Mouse (Mus musculus) lung, postnatal 10 days (tissue): Measurements from ENCODE around the gene Fam240a.

ENCODE experiments used
- DNase-seq: peaks from one replicate; pipeline ENCODE4 v3.0.0; 2021

Fam240a gene

DNA sequence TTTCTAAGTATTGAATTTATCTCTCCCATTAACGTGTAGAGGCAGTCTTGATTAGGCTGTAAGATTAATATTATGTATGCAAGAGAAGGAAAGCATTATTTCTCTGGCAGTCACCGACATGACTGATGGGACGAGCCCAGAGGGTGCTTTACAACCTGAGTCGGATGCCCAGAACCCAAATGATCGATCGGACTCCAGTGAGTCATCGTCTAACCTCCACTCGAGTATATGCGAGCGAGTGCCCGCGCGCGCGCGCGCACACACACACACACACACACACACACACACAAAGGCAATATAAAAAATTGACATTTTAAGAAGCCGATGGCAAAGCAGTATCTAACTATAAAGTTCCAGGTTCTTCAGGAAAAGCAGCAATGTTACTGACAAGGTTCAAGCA is 28.7 kb upstream of the Fam240a start:
- no peak for DNase-seq

DNA sequence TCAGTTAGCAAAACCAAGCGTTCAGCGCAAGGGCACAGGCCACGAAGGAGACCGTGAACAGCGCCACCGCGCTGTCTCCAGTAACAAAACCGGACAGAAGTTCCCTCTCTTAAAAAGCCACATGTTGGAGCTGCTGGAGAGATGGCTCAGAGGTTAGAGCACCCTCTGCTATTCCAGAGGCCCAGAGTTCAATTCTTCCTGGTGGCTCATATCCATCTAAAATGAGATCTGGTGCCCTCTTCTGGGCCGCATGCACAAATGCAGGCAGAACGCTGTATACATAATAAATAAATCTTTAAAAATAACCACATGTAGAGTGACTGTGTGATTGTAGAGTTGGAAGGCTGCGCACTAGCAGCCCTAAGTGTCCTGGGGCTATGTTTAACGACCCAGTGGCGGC is 27.6 kb upstream of the Fam240a start:
- DNase-seq, result no peak

DNA sequence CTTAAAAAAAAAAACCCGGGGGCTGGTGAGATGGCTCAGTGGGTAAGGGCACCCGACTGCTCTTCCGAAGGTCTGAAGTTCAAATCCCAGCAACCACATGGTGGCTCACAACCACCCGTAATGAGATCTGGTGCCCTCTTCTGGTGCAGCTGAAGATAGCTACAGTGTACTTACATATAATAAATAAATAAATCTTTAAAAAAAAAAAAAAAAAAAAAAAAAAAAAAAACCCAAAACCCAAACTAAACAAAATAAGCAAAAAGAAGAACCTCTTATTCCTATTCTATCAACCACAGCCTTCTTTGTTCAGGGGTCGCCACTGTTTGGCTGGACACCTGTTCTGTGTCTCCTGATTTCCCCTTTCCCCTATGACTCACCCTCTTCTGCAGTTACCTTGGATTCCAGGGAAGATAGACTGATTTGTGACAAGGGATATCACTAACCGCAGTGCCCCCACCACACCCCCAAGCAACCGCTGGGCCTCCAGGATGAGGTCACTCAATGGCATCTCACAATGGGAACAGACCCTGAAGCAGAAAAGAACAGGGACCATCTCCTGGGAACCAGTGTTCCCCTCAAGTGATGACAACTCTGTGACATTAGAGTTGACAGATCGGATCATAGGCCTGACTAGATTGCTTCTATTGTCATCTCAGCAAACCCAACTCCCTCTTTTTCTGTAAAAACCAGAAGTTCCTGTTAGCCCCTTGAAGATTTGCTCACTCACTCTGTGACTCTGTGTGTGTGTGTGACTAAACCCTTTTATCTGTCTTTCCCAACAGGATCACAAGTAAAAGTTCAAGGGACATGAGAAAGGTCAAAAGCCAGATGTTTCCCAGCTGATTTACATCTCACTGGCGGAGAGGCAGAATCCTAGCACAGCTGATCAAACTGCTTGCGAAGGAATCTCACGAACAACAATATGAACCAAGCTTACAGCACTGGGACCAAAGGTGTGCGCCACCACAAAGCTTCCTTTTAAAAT is 21.1 kb upstream of the Fam240a start:
- peak; percentile 44 for DNase-seq

DNA sequence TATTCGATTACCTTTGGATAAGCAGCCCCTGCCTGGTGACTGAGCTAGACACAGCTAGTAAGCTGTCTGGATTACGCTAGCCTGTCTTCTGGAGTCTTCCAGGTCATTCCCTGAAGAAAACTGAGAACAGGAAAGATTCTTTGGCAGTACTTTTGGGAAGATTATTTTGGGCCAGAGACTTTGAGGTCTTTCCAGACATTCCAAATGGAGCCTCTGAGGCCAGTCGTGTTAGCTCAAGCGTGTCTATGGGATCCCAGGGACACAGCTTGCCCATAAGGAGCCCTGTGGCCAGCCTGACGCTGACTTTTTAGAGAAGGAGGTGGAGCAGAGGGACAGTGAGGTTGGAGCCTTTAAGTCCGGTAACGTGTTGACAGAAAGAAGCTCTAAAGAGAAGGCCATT is 19.3 kb upstream of the Fam240a start:
- DNase-seq, result no peak

DNA sequence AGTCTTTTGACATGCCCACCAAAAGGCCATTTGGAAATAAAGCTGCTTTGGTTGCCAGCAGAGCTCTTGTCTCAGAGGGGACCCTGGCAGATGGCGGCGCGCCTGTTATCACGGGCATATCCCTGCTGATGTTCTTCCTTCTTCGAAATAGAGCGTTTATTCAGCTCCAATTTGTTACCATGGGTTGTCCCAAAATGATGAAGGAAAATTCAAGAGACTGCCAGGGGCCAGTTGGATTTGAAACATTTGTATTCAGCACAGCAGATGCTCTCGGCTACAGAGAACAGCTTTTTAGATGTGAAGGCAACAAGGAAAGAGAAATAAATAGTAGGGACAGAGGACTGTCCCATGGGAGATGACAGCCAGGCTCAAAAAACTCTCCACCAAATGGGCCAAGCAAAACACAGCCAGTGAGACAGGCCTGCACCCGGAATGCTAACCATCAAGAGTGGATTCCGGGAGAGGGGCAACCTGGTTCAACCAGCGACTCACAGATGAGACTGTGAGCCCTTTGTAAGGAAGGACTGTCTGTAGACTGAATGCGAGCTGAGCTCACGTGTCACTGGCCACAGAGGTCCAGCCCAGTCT is 17.3 kb upstream of the Fam240a start:
- no peak for DNase-seq

DNA sequence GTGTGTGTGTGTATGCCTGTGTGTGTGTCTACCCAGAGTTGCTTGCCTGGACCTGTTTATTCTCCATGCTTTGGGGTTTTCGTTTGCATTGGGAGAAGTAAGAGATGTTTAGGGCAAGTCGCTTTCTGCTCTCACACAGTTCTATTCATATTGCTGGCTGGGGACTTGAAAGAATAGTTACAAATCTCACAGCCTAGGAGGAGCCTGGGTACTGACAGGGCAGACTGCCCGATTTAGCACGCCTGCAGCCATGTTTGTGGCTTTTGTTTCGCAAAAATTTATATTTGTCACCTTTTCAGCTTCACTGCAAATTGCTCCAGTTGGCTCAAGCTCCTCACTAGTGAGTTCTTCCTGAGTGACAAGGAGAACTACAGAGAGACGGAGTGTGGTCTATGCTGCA is 14.9 kb upstream of the Fam240a start:
- no peak for DNase-seq

DNA sequence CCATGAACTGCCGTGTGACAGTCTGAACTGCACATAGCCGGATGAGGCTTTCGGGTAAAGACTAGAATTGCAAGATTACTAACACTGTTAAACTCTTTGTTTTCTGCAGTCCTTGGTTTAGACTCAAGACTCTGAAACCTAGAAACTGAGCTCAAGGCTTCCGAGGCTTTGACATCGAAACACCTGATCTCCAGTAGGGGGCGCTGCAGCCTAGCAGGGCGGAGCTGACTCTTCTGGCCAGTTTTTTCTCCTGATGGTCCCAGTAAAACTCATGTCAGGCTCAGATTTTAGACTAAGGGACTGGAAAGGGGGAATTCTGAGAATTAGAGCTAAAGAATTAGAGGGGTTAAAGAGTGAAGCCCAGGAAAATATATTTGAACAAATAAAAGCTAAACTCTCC is 6.1 kb upstream of the Fam240a start:
- DNase-seq, result peak; percentile 88

DNA sequence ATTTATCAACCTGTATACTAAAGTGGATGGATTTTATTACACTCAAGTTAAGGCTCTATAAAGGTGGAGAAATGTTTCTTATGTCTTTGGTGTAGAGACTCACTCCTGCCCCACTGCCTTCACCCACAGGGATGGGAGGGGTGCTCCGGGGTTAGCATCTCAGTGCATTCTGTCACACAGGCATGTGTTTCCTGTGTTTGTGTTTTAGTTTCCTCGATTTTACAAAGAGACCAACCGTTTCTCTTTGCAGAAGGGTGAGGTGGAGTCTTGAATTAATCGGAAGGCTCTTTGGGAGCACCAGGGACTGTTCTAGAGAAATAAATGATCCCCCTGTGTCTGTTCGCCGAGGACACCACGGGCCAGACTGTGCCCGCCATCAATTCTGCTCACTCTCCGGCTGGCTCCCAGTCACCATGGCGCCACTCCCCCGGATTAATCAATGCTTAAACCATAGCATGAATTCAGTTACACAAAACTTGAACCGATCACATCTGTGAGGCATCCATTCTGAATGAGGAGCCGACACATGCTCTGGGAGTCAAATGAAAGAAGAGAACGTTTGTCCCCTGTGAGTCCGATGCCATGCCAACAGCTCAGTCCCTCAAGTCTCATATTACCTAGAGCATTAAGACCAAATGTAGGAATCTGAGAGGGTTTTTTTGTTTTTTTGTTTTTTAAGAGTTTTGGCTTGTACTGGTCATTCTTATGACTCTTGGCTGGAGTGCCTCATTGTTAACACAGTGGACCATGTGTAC is 4.2 kb upstream of the Fam240a start:
- DNase-seq, result peak; percentile 62

DNA sequence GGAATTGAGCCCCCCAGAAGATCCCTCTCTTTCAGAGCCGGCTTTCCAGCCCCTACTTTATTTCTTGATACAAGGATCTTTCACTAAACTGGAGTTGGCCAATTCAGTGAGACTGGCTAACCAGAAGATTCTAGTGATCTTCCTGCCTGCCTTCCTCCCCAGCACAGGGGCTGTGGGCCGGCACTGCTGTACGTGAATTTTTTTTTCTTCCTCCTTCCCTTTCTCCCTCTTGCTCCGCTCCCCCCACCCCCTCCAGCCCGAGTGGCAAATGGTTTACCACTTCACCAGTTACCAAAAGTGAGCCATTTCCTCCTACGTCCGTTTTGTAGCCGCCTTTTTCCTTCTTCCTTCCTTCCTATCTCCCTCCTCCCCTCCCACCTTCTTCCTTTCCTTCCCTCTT is 1.2 kb downstream of the Fam240a start:
- DNase-seq, result no peak

DNA sequence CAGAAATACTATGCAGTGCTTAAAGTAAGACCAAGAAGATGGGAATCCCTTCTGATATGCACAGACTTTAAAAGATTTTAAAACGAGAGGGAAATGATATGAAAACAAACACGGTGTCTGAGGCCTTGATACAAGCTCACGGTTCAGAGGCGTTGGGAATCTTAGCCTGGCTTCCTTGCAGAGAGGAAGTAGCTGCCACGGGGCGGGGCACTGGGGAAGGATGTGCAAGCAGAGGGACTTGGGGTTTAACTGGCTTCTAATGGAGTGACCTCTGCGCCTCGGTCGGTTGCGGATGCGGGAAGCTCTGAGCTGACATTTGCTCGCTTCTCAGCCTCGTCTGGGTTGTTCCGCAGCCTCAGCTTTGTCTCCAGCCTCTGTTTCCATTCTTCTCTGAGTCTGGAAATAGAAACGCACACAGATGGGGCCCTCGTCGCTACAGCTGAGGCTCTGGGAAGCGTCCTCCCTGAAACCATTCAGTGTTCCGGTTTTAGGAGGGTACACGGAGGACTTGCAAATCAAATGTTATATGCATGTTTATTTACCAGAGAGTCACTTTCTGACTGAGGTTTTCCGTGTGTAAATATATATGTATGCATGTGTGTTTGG is 1.9 kb downstream of the Fam240a start:
- DNase-seq, result no peak

DNA sequence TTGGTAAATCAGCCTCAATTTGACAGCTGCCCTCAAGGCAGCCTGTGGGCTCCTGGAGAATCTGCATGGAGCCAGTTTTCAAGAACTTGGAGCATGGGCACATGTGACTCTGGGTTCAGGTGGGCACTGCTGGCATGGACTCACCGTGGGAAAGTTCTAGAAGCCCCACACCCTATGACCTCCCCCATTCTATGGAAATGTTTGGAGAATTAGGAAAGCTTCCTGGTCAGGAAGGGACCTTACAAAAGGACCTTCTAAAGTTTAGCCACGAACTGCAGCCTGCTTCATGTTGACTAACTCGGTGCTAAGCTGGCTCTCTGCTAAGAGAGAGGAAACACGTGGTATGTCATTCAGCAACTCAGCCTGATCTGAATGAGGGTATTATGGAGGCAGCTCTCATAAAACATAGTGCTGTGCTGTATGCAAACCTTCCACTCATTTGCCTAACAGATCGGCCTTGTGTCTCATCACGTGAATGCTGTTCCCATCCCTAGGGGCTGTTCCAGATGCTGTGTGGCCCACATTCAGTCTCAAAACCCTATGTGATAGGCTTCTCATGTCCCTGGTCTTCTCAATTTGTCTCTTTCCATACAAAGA is 7.2 kb downstream of the Fam240a start:
- no peak for DNase-seq

DNA sequence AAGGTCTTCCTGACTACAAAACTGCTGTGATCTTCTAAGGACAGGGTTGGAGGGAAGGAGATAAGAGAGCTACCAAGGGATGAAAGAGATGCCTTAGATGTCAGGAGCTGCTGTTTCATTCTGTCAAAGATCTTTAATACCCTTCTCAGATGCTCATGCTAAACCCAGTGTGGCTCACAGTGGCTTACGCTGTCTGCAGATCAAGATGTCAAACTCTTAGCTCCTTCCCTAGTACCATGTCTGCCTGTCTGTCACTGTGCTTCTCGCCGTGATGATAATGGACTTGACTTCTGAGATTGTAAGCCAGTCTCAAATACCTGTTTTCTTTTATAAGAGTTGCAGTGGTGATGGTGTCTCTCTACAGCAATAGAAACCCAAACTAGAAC is 8.0 kb downstream of the Fam240a start:
- DNase-seq, result no peak

DNA sequence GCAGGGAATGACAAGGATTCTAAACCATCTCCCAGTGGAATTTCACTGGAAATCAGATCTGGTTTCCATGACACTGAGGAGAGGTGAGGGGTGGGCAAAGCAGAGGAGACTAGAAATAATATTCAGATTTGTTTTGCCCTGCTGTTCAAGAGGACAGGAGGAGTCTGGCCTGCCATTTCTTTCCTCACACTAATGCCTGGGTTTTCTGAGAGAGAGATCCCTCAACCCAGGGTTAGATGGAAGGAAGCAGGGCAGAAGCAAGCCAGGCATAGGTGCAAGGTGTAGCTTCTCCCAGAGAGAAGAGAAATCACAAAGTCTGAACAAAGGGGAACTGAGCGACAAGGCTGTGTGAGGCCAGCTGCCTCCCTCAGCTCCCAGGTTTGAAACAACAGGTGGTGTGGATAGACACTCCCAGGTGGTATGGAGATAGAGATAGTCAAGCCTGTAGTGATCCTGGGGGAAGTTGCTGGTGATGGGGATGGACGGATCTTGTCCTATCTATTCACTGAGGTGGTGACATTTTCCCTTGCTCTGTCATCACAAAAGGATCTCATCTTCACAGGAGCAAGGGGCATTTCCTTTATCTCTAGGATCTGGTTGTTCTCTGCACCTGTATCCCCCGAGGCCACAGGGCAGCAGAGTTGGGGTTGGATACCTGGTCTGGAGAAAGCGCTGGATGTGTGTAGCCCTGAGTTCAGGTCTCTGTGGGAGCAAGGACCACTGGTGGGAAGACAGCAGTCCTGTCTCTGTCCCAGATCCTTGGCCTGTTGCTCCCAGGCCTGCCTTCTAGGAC is 8.6 kb downstream of the Fam240a start:
- DNase-seq, result no peak

DNA sequence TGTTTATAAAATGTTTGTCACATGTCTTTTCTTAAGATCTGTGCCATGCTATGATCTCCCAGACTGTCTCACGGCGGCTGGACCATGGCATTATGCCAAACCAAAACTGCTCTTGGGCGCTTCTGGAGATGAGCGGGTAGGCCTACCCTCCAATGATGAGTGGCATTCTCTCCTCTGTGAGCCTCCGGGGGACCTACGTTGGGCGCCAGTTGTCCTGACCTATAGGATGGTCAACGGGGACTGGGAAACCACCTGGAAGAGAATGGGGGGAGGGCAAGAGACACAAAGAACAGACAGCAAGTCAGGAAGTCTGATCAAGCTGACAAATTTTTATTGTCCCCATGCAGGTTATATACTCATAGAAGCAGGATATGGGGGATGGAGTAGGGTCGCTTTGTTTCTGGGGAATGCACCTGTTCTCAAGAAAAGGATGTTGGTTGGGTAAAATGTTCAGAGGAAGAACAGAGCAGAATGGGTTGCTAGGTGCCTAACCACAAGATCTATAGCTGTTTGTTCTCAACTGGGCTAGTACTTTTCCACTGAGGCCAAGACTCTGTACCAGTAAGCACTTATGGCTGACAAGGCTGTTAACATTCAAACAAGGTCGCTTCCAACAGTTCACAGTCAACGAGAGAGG is 9.3 kb downstream of the Fam240a start:
- no peak for DNase-seq

DNA sequence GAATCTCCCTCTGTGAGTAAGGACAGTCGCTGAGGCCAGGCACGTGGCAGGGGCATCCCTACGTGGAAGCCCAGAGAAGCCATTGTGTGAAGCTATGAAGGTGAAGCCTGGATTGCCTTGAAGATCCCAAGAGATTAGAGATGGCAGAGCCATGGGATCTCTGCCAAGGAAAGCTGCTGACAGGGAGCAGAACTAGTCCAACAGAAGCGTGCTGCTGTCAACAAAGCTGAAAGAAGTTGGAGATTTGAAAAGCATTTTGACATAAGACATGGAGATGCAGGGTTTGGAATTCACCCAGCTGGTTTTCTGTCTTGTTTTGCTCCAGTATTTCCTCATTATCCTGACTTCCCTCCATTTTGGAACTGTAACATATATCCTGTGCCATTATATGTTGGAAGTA is 14.4 kb downstream of the Fam240a start:
- no peak for DNase-seq

DNA sequence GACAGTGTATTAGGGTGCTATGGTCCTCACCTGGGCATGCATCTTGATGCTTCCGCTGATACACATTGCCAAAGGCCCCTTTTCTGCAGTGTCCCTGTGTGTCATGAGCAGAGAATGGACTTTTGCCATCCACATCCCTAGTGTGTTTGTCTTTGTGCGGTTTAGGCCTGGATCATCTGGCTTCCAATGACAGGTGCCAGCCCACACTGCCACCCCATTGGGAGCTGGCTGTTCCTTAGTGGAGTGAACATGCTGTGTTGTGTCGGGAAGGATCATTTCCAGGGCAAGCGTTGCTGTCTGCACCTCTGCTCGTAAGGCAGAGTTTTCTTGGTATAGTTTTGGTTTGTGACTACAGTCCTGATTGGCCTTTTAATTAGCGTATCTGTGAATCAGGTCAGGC is 15.5 kb downstream of the Fam240a start:
- DNase-seq, result no peak

DNA sequence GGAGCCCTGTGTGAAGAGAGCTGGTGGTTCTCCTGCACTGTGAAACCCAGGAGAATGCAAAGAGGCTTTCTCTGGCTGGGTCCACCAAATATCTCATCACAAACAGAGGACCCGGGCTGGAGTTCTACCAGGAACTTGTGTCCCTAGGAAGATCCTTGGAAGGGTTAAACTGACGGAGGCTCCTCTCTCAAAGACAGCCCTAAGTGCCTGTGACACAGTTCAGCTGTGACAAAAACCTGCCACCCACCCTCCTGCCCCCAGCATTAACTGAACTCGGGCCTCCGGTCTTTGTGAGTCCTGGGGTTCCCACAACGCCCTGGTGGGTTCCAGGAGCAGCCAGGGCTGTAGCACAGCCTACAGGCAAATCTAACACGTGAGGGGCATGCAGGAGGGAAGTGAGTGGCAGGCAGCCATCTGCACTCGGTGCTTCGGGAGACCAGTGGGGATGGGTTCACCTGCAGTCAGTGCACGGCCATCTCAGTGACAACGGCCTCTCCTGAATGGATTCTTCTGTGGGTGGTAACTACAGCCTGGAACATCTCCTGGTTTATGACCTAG is 17.1 kb downstream of the Fam240a start:
- DNase-seq, result no peak

DNA sequence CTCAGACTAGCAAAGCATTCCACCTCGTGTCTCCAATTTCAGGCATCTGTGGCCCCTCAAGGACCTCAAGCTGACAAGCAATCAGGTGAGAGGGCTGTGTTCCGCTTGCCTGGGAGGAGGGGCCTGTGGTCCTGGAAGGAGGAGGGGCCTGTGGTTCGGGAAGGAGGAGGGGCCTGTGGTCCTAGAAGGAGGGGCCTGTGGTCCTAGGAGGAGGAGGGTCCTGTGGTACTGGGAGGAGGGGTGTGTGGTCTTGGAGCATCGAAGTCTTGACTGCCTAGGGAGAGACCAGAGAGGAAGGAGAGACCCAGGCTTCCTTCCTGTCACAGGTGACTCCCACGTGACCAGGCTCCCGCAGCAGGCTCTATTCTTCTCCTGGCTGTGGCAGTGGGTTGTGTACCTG is 20.1 kb downstream of the Fam240a start:
- peak; percentile 45 for DNase-seq

DNA sequence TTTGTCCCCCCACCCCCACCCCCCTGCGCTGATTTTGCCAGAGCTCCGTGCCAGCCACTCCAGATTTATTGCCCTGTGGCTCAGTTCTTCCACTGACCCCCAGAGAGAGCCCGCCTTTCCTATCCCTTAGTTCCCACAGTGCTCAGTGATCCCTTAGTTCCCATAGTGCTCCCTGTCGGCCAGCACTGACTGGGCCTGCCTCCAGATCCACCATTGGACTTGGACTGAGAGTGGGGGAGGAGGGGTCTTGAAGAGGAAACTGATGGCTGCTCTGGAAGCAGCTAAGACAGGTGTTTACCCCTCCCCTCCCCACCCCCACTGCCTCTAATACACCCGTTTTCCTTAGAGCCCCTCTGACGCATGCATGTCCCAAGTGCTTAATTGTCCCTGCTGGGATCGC is 20.7 kb downstream of the Fam240a start:
- DNase-seq, result no peak

DNA sequence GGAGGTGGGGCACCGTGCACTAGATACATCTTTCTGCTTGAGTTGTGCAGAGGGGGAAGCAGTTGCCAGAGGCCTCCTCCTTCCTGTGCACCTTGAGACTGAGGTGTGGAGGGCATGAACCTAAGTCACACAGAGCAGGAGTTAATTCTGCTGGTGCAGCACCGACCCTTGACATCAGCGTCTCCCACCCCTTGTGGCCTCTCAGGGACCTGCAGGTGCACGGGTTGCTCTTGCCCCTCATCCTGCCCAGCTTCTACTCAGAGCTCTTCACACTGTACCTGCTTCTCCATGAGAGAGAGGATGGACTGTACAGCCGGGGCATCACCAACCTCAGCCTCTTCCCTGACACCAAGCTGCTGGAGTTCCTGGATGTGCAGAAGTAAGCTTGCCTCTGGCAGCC is 21.2 kb downstream of the Fam240a start:
- DNase-seq, result no peak

DNA sequence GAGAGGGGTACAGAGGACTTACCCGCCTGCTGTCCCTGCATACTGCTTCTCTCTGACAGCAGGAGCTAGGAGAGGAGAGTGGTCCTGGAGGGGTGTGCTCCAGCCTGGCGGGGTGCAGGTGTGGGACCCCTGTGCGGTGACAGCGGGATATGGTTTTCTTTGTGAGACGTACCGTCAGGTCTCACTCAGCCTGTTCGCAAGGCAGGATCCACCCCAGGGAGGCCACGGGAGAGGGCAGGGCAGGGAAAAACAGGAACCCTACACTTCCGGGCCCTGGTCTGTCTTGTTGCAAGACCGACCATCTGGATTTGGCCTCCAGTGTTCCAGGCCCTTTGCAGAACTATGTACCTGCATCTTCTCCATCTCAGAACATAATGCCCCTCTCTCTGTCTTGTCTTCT is 23.2 kb downstream of the Fam240a start:
- DNase-seq, result no peak
